Mouse (Mus musculus) limb, embryonic 11.5 days (tissue): ENCODE results near the gene Smoc2. TPM values are rescaled to one million over a fixed set of nuclear protein-coding genes. Genes with fewer than 3 reads are reported as not detected.

Experiments used
- ATAC-seq: fragments of 200-750 bp; cut with Nextera tagmentation; 2 replicates; pipeline ENCODE4 v1.8.0; 2017; ENCODE audit warnings: low read depth; ENCODE audit not compliant: insufficient number of reproducible peaks, low FRiP score, low TSS enrichment
- DNase-seq: peaks from one replicate; pipeline ENCODE4 v3.0.0-alpha.2; 2015; ENCODE audit warnings: low spot score
- H3K27ac ChIP-seq: fragments of 300-500 bp; sonication (generic); replicated peaks from 2 replicates; pipeline ENCODE4 v1.5.1; 2014; ENCODE audit warnings: low read depth, mild to moderate bottlenecking, low read length
- H3K27me3 ChIP-seq: fragments of 300-500 bp; sonication (generic); 2 replicates; pipeline ENCODE4 v1.6.1; 2014; ENCODE audit warnings: mild to moderate bottlenecking, low read length, mixed read lengths; ENCODE audit not compliant: control insufficient read depth, insufficient read depth
- H3K36me3 ChIP-seq: fragments of 300-500 bp; sonication (generic); 2 replicates; pipeline ENCODE4 v1.6.1; 2014; ENCODE audit warnings: mild to moderate bottlenecking, low read length, moderate library complexity, mixed read lengths; ENCODE audit not compliant: control insufficient read depth, insufficient read depth
- H3K4me1 ChIP-seq: fragments of 300-500 bp; sonication (generic); 2 replicates; pipeline ENCODE4 v1.6.1; 2014; ENCODE audit warnings: low read length, mixed read lengths; ENCODE audit not compliant: control insufficient read depth, insufficient read depth
- H3K4me2 ChIP-seq: fragments of 300-500 bp; sonication (generic); 2 replicates; pipeline ENCODE4 v1.6.1; 2014; ENCODE audit warnings: low read depth, mild to moderate bottlenecking, moderate library complexity; ENCODE audit not compliant: severe bottlenecking
- H3K4me3 ChIP-seq: fragments of 300-500 bp; sonication (generic); 2 replicates; pipeline ENCODE4 v1.5.1; 2014; ENCODE audit warnings: low read depth, low read length
- H3K9ac ChIP-seq: fragments of 300-500 bp; sonication (generic); 2 replicates; pipeline ENCODE4 v1.6.1; 2014; ENCODE audit warnings: mild to moderate bottlenecking, low read length
- H3K9me3 ChIP-seq: fragments of 300-500 bp; sonication (generic); 2 replicates; pipeline ENCODE4 v1.6.1; 2016; ENCODE audit warnings: low read length; ENCODE audit not compliant: control insufficient read depth
- WGBS: fragments of 180-500 bp; shearing (Covaris S2); extraction: QIAGEN DNeasy Blood & Tissue Kit; methylation state at CpG from one replicate; pipeline ENCODE4 v1.1.7; 2014; 5-methylcytosine and 5-hydroxymethylcytosine counted together
- polyA plus RNA-seq: library from polyadenylated mRNA; unstranded; fragments of >200 nt; fragmentation: Nextera tagmentation; extraction: Ambion mirVana; gene quantifications from 2 replicates; pipeline ENCODE4 v1.2.1, GENCODE M21; 2014

Smoc2 gene
- polyA plus RNA-seq, 1 experiment from 2014 or later = 37.0 TPM

- Histone ChIP-seq H3K27me3 (no peaks in the 10 kb centered on the region), H3K27ac (no peak overlapping the region), H3K4me2 (no peak overlapping the region), H3K4me3 (no peak overlapping the region), H3K9ac (no peak overlapping the region), H3K4me1 (no peaks in the 10 kb centered on the region; the same call in 1 of the 2 replicates), H3K9me3 (no peaks in the 10 kb centered on the region), H3K36me3 (no peaks in the 10 kb centered on the region)
- DNase-seq = peak; percentile 48
- 43% methylated on average over 17 of the region's 17 CpGs for WGBS
- peak; percentile 53; the same call in 1 of the 2 replicates for ATAC-seq
These were observed 99.6 kb downstream of the Smoc2 start for GRCm38 (mm10) chr17:14378692-14379446.

- no peak overlapping the region for H3K9ac ChIP-seq
- no peaks in the 10 kb centered on the region for H3K36me3 ChIP-seq
- no peak for ATAC-seq
- H3K4me1 ChIP-seq = no peaks in the 10 kb centered on the region; the same call in 1 of the 2 replicates
- no peaks in the 10 kb centered on the region for H3K9me3 ChIP-seq
- no peak overlapping the region for H3K4me3 ChIP-seq
- H3K27me3 ChIP-seq = no peaks in the 10 kb centered on the region
- no peak overlapping the region for H3K27ac ChIP-seq
- 83% methylated on average over 2 of the region's 2 CpGs for WGBS
- no peak overlapping the region for H3K4me2 ChIP-seq
- DNase-seq = no peak
These were observed 100.2 kb downstream of the Smoc2 start for GRCm38 (mm10) chr17:14379518-14379917.

- 86% methylated on average over 3 of the region's 3 CpGs for WGBS
- H3K36me3 ChIP-seq = no peaks in the 10 kb centered on the region
- no peak overlapping the region for H3K4me3 ChIP-seq
- no peak for ATAC-seq
- H3K4me2 ChIP-seq = no peak overlapping the region
- H3K27ac ChIP-seq = no peak overlapping the region
- DNase-seq = no peak
- H3K4me1 ChIP-seq = no peaks in the 10 kb centered on the region; the same call in 1 of the 2 replicates
- no peak overlapping the region for H3K9ac ChIP-seq
- no peaks in the 10 kb centered on the region for H3K9me3 ChIP-seq
- H3K27me3 ChIP-seq = no peaks in the 10 kb centered on the region
These were observed 100.7 kb downstream of the Smoc2 start for GRCm38 (mm10) chr17:14379966-14380365.

GRCm38 (mm10) chr17:14380526-14380925, 101.2 kb downstream of the Smoc2 start:
- ATAC-seq = no peak
- H3K9ac ChIP-seq = no peak overlapping the region
- no peak overlapping the region for H3K4me3 ChIP-seq
- 80% methylated on average over 12 of the region's 12 CpGs for WGBS
- H3K36me3 ChIP-seq = no peaks in the 10 kb centered on the region
- no peaks in the 10 kb centered on the region; the same call in 1 of the 2 replicates for H3K4me1 ChIP-seq
- no peak overlapping the region for H3K27ac ChIP-seq
- no peak overlapping the region for H3K4me2 ChIP-seq
- H3K9me3 ChIP-seq = no peaks in the 10 kb centered on the region
- DNase-seq = no peak
- H3K27me3 ChIP-seq = no peaks in the 10 kb centered on the region

- DNase-seq = no peak
- no peak overlapping the region for H3K9ac ChIP-seq
- H3K4me2 ChIP-seq = no peak overlapping the region
- H3K9me3 ChIP-seq = no peaks in the 10 kb centered on the region
- no peaks in the 10 kb centered on the region for H3K36me3 ChIP-seq
- ATAC-seq = no peak
- 39% methylated on average over 7 of the region's 7 CpGs for WGBS
- H3K27me3 ChIP-seq = no peaks in the 10 kb centered on the region
- no peaks in the 10 kb centered on the region; the same call in 1 of the 2 replicates for H3K4me1 ChIP-seq
- H3K27ac ChIP-seq = no peak overlapping the region
- no peak overlapping the region for H3K4me3 ChIP-seq
These were observed 102.2 kb downstream of the Smoc2 start for GRCm38 (mm10) chr17:14381482-14381881.

- Histone ChIP-seq H3K36me3 (no peaks in the 10 kb centered on the region), H3K4me2 (no peak overlapping the region), H3K27ac (no peak overlapping the region), H3K9ac (no peak overlapping the region), H3K4me3 (no peak overlapping the region), H3K4me1 (peaks cover 3% of the 10 kb centered on the region), H3K9me3 (no peaks in the 10 kb centered on the region), H3K27me3 (no peaks in the 10 kb centered on the region)
- DNase-seq (no peak), ATAC-seq (no peak)
- WGBS = 86% methylated on average over 4 of the region's 4 CpGs
These were observed 104.7 kb downstream of the Smoc2 start for GRCm38 (mm10) chr17:14383981-14384380.

GRCm38 (mm10) chr17:14384980-14385379, 105.7 kb downstream of the Smoc2 start:
- no peaks in the 10 kb centered on the region for H3K27me3 ChIP-seq
- H3K4me1 ChIP-seq = peaks cover 3% of the 10 kb centered on the region; the same call in 1 of the 2 replicates
- DNase-seq (no peak), ATAC-seq (no peak)
- 92% methylated on average over 6 of the region's 6 CpGs for WGBS
- H3K4me2 ChIP-seq = no peak overlapping the region
- no peak overlapping the region for H3K27ac ChIP-seq
- H3K4me3 ChIP-seq = no peak overlapping the region
- H3K9me3 ChIP-seq = no peaks in the 10 kb centered on the region
- no peaks in the 10 kb centered on the region for H3K36me3 ChIP-seq
- H3K9ac ChIP-seq = no peak overlapping the region

GRCm38 (mm10) chr17:14387261-14387660, 108.0 kb downstream of the Smoc2 start:
- Histone ChIP-seq H3K9me3 (no peaks in the 10 kb centered on the region), H3K4me3 (no peak overlapping the region), H3K36me3 (no peaks in the 10 kb centered on the region), H3K27ac (no peak overlapping the region), H3K9ac (no peak overlapping the region), H3K4me1 (peaks cover 3% of the 10 kb centered on the region; the same call in 1 of the 2 replicates), H3K4me2 (no peak overlapping the region), H3K27me3 (no peaks in the 10 kb centered on the region)
- WGBS = 44% methylated on average over 6 of the region's 6 CpGs
- ATAC-seq (no peak), DNase-seq (no peak)
